Mouse (Mus musculus): Measurements from ENCODE around the gene Gpr107.

The Gpr107 gene

DNA sequence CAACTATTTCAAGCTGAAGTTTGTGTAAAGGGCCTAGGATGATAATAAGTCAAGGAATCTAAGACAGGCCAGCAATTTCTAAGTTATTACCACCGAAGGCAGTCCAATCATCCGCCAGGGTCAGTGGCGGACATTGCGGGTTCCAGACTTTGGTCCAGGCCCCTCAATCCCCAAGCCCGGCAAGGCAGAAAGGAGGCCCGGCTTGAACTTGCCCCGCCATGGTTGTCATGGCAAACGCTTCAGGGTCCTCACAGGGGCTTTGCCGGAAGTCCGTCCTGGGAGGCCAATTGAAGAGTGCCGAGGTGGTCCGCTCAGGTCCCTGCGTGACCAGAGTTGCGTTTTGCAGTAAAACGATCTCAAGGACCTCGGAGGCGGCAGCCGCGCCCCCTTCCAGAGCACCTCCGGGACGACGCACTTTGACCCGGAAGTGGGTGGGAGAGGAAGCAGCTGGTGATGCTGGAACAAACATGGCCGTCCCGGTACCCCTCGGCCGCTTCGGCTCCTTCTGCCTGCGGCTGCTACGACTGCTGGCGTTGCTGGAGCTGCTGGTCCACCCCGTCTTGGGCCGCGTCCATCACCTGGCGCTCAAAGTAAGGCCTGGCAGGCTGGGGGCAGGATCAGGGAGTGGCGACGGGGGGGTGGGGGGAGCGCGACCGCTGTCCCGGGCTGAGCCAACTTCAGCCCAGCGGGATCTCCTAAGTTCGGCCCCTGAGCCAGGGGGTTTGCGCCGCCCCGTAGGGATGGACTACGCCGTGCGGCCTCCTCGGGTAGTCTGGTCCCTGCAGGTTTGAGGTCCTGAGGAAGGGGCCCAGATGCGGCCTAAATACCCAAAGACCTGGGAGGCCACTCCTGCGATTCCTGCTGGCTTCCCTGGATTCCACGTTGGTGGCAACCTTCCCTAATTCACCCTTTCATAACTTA lies at the start of gene Gpr107:
Gene Gpr107 (plus strand): TSS at position 425 of the 921 bp plus-strand sequence.
- in situ Hi-C loops (cut with MboI, MseI): loop anchor here (10.0 kb wide), 1 partner anchor 127 kb away; no protein-coding TSS in a partner anchor

DNA sequence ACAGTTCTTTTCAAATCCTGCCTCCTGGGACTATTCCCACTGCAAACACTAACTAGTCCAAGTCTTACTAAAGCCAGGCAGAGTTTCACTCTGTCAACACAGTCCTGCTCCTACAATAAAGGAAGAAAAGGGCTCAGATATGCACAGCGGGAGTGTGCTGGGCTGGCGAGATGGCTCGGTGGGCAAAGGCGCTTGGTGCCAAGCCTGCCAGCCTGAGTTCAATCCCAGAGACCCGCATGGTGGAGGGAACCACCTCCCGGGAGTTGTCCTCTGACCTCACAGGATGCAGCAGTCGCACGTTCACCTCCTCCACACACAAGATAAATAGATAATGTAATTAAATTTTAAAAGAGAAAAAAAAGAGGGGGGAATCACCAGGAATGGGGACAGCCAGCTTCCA lies 48.8 kb upstream of the Gpr107 start:
- in situ Hi-C loops (cut with MboI, MseI): no loop called here

GRCm38 (mm10) chr2:31105279-31105678 lies 46.8 kb upstream of the Gpr107 start:
- in situ Hi-C loops (cut with MboI, MseI): no loop called here

- in situ Hi-C loops (cut with MboI, MseI): no loop called here
These were observed 46.1 kb upstream of the Gpr107 start for GRCm38 (mm10) chr2:31106004-31106403.

GRCm38 (mm10) chr2:31106621-31107320 lies 45.3 kb upstream of the Gpr107 start:
- in situ Hi-C loops (cut with MboI, MseI): no loop called here

GRCm38 (mm10) chr2:31108186-31108585 lies 43.9 kb upstream of the Gpr107 start:
- in situ Hi-C loops (cut with MboI, MseI): no loop called here

DNA sequence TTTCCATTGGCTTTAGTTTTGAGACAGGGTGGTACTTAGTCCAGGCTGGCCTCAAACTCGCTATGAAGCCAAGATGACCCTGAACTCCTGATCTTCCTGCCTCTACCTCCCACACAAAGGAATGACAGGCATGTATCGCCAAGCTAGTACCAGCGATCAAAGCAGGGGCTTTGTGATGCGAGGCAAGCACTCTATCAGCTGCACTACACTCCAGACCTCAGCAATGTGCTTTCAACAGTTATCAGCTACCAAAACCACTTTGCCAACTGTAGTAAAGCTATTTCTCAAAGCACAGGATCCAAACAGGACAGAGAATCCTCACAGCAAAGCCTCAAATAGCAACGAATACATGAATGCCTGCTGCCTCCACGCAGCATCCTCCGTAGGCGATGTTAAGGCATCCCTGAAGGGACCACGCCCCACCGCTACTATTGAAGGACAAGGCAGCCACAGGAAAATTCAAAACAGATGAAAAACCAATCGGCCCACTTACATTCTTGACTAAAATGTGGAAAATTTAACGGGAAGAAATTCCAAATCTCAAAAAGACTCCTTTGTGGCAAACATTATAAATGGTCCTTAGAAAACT lies 42.1 kb upstream of the Gpr107 start:
- in situ Hi-C loops (cut with MboI, MseI): loop anchor here (10.0 kb wide), 1 partner anchor 45 kb away; no protein-coding TSS in a partner anchor

- in situ Hi-C loops (cut with MboI, MseI): loop anchor here (10.0 kb wide), 1 partner anchor 47 kb away; no protein-coding TSS in a partner anchor
These were observed 40.4 kb upstream of the Gpr107 start for GRCm38 (mm10) chr2:31111685-31112084.

- in situ Hi-C loops (cut with MboI, MseI): loop anchor here (10.0 kb wide), 1 partner anchor 49 kb away; no protein-coding TSS in a partner anchor
These were observed 37.9 kb upstream of the Gpr107 start for GRCm38 (mm10) chr2:31114205-31114604.

DNA sequence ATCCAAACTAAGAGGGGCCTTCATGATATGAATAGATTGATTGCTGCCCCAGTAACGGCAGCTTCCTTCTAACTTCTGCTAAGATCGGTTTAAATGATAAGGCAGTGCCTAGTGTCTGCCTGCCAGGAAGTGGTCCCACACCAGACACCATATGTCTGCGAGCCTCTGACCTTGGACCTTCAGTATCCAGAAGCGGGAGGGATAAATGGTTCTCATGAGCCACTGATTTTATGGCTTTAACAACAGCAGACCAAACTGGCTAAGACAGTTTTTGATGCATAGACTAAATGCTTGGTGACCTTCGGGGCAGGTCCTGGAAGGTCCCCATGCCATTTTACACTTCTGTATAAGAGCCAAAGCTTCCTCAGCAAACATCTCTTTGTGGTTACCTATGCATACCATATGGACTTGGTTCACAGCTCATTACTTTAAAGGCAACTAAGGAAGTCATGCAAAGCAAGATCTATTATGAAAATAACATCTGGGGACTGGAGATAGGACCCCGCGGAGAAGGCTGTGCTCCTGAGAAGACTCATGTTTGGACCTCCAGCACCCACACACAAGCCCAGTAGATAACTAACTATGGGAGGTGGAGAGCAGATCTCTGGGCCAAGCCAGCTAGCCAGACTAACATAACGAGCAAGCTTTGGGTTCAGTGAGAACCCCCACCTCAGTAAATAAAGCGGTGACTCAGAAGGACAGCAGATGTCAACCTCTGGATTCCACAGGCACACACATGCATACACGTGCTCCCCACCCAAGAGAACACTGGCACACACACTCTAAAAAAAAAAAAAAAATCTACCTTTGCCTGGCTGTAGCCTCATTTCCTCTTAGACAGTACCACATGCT lies 36.8 kb upstream of the Gpr107 start:
- in situ Hi-C loops (cut with MboI, MseI): loop anchor here (5.0 to 10.0 kb wide), 2 partner anchors 51 to 398 kb away; no protein-coding TSS in a partner anchor

- in situ Hi-C loops (cut with MboI, MseI): loop anchor here (5.0 to 10.0 kb wide), 2 partner anchors 51 to 399 kb away; no protein-coding TSS in a partner anchor
These were observed 36.0 kb upstream of the Gpr107 start for GRCm38 (mm10) chr2:31115943-31116731.

- in situ Hi-C loops (cut with MboI, MseI): loop anchor here (5.0 to 10.0 kb wide), 2 partner anchors 53 to 401 kb away; no protein-coding TSS in a partner anchor
These were observed 33.9 kb upstream of the Gpr107 start for GRCm38 (mm10) chr2:31118211-31118610.

GRCm38 (mm10) chr2:31118639-31119380 lies 33.3 kb upstream of the Gpr107 start:
- in situ Hi-C loops (cut with MboI, MseI): loop anchor here (5.0 to 10.0 kb wide), 2 partner anchors 54 to 402 kb away; no protein-coding TSS in a partner anchor

DNA sequence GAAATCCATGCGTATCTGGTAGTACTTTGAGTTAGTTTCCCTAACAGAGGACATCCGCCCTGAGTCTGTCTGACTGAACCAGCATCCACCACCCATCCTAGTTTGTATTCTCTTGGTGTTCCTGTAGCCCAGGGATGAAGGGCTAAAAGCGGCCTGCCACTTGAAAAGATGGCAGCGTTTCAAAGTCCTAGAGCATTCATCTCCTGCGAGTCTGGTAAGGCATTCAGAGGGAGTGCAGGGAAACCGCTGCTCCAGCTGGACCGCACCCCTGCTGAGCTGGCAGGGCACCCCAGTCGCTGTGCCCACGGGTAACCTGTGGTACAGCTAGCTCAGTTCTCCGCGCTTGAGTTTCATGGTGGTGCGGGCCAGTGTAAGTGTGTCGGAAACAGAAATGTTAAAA lies 32.3 kb upstream of the Gpr107 start:
- in situ Hi-C loops (cut with MboI, MseI): loop anchor here (5.0 to 10.0 kb wide), 2 partner anchors 55 to 402 kb away; no protein-coding TSS in a partner anchor

DNA sequence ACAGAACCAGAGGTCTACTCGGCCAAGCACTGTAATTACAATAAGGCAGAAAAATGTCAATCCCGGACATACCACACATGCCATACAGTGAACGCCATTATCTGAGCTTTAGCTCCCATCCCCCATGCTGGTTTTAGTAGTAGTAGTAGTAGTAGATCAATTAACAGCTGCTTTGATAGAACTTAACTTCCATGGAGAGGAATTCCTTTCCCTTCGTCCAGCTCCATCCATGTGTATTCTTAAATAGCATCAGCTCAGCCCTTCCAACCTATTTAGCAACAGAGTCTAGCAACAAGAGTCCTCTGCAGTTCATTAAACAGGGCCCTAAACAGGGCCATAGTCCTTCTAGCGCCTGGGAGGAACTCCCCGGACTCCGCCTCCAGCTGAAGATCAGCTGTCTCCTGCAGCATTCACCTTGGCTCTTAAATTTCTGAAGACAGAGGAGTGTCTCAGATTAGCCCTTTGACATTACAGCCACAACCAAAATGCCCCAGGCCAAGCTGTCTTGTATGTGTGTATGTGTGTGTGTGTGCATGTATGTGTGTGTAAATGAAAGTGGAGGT lies 30.9 kb upstream of the Gpr107 start:
- in situ Hi-C loops (cut with MboI, MseI): no loop called here

DNA sequence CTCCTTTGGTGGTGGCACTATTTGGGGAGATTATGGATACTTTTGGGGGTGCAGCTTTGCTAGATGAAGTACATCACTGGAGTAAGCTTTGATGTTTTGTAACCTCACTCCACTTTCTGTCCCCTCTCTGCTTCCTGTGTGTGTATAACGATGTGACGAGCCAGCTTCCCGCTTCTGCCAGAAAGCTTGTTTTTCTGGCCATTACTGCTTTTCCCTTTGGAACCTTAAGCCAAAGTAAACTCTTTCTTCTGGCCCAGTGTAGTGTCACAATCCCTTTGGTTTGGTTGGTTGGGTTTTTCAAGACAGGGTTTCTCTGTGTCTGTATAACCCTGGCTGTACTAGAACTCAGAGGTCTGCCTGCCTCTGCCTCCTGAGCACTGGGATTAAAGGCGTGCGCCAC lies 29.3 kb upstream of the Gpr107 start:
- in situ Hi-C loops (cut with MboI, MseI): no loop called here

DNA sequence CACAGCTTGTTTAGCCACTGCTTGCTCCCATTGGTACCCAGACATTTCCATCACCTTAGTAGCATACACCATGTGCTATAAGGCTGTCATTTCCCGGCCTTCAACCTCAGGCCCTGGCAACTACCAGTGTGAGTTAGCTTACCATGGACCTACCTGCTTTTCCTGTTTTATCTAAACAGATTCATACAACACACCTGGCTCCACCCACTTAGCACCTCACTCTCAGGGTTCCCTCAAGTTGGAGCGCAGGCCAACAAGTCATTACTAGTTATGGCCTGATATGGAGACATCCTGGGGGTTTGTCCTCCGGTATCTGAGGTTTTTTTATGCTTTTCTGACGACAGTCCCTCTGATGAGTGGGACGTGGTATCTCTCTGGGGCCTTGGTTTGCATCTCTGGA lies 28.6 kb upstream of the Gpr107 start:
- in situ Hi-C loops (cut with MboI, MseI): no loop called here

- in situ Hi-C loops (cut with MboI, MseI): no loop called here
These were observed 27.4 kb upstream of the Gpr107 start for GRCm38 (mm10) chr2:31124694-31125093.

GRCm38 (mm10) chr2:31125156-31125555 lies 27.0 kb upstream of the Gpr107 start:
- in situ Hi-C loops (cut with MboI, MseI): no loop called here

Data from regulatory T cell (primary cell).